Mouse (Mus musculus): ENCODE data around the gene Nmur1. TPM values are rescaled to one million over a fixed set of nuclear protein-coding genes. Genes with fewer than 3 reads are reported as not detected.

Gene Nmur1
- total and polyA plus RNA-seq, 3 experiments, result not detected

GRCm38 (mm10) chr1:86391425-86391824 lies 34.6 kb downstream of the Nmur1 start:
- Histone ChIP-seq H3K9ac (ENCODE audit: control insufficient read depth, low read depth, low read length, poor library complexity, severe bottlenecking) (no peak overlapping the region), H3K27me3 (ENCODE audit: control insufficient read depth in 1 of 2, insufficient read depth in 2 of 2, low read length in 2 of 2) (no peaks in the 10 kb centered on the region), H3K36me3 (ENCODE audit: control insufficient read depth in 1 of 2, insufficient read depth in 2 of 2, low read length in 2 of 2) (peaks cover 0 to 8% of the 10 kb centered on the region in 2 experiments; a peak in 2 of 4 replicates), H3K4me3 (ENCODE audit: control insufficient read depth in 1 of 2, insufficient read depth in 1 of 2, low read depth in 2 of 2, low read length in 2 of 2) (no peak overlapping the region), H3K79me2 (ENCODE audit: control insufficient read depth, insufficient read depth, low read length, poor library complexity) (no peaks in the 10 kb centered on the region), H3K9me3 (replicated peaks; ENCODE audit: insufficient read depth, low read length) (no peaks in the 10 kb centered on the region), H3K4me1 (ENCODE audit: control insufficient read depth in 1 of 2, insufficient read depth in 2 of 2, low read length in 2 of 2) (peaks cover 0 to 8% of the 10 kb centered on the region in 2 experiments), H3K27ac (ENCODE audit: control insufficient read depth, low read depth, low read length) (no peak overlapping the region)
- no peak for DNase-seq (ENCODE audit: low read depth, low spot score)
- TF ChIP-seq MEF2A (IDR thresholded peaks at IDR 0.05; ENCODE audit: extremely low read depth, insufficient replicate concordance, low read depth, low read length, poor library complexity, severe bottlenecking) (no peak), JUND (IDR thresholded peaks at IDR 0.05; ENCODE audit: low read depth, low read length) (no peak)

GRCm38 (mm10) chr1:86389230-86389629 lies 36.8 kb downstream of the Nmur1 start:
- Histone ChIP-seq H3K9ac (ENCODE audit: control insufficient read depth, low read depth, low read length, poor library complexity, severe bottlenecking) (no peak overlapping the region), H3K27ac (ENCODE audit: control insufficient read depth, low read depth, low read length) (no peak overlapping the region), H3K4me3 (ENCODE audit: control insufficient read depth in 1 of 2, insufficient read depth in 1 of 2, low read depth in 2 of 2, low read length in 2 of 2) (no peak overlapping the region), H3K9me3 (replicated peaks; ENCODE audit: insufficient read depth, low read length) (no peaks in the 10 kb centered on the region), H3K36me3 (ENCODE audit: control insufficient read depth in 1 of 2, insufficient read depth in 2 of 2, low read length in 2 of 2) (peaks cover 0 to 8% of the 10 kb centered on the region in 2 experiments; a peak in 2 of 4 replicates), H3K79me2 (ENCODE audit: control insufficient read depth, insufficient read depth, low read length, poor library complexity) (no peaks in the 10 kb centered on the region), H3K27me3 (ENCODE audit: control insufficient read depth in 1 of 2, insufficient read depth in 2 of 2, low read length in 2 of 2) (no peaks in the 10 kb centered on the region), H3K4me1 (ENCODE audit: control insufficient read depth in 1 of 2, insufficient read depth in 2 of 2, low read length in 2 of 2) (peaks cover 0 to 8% of the 10 kb centered on the region in 2 experiments)
- peak; percentile 74 for DNase-seq (ENCODE audit: low read depth, low spot score)
- TF ChIP-seq ZC3H11A (IDR thresholded peaks at IDR 0.05; ENCODE audit: low read depth, low read length) (peak; percentile 44), RAD21 (IDR thresholded peaks at IDR 0.05; ENCODE audit: low read depth, low read length) (peak; percentile 50), MAZ (IDR thresholded peaks at IDR 0.05; ENCODE audit: low read depth, low read length) (no peak), MYB (IDR thresholded peaks at IDR 0.05; ENCODE audit: low read depth, low read length) (no peak), SMC3 (IDR thresholded peaks at IDR 0.05; ENCODE audit: low read depth, low read length) (peak; percentile 74), POLR2AphosphoS2 (IDR thresholded peaks at IDR 0.05; ENCODE audit: low read length) (no peak), ELF1 (IDR thresholded peaks at IDR 0.05; ENCODE audit: low read depth, low read length) (peak; percentile 47; the same call in 1 of the 2 replicates), E2F4 (IDR thresholded peaks at IDR 0.05; ENCODE audit: borderline replicate concordance, low read depth, low read length) (no peak), UBTF (IDR thresholded peaks at IDR 0.05; ENCODE audit: borderline replicate concordance, insufficient read depth, low read depth, low read length) (no peak), CTCF (IDR thresholded peaks at IDR 0.05 in 2 of 3, conservative IDR thresholded peaks at IDR 0.05 in 1 of 3; ENCODE audit: control insufficient read depth in 1 of 3, insufficient read depth in 1 of 3, low read depth in 2 of 3, low read length in 3 of 3, poor library complexity in 1 of 3, severe bottlenecking in 1 of 3) (peak; percentile 84 to 90 (median 89)), USF2 (IDR thresholded peaks at IDR 0.05; ENCODE audit: borderline replicate concordance in 1 of 2, insufficient read depth in 1 of 2, low read depth in 1 of 2, low read length in 2 of 2) (no peak), MXI1 (IDR thresholded peaks at IDR 0.05; ENCODE audit: low read depth, low read length) (no peak)

DNA sequence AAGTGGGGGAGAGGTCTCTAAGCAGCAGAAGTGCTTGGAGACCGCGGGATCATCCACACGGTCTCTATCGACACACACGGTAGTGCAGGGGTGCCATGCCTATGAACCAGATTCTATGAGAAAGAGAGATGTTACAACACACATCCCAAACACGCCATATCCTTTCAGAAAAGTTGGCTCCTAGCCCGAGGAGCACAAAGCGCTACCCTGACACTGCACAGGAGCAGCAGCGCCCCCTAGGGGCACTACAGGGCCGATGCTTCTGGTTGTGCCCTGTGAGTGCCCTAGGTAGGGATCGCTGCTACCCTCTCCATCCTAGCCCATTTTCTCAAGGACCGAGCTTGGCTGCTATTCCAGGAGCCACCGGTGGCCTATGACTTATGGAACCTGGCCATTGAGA lies 45.0 kb downstream of the Nmur1 start:
- Histone ChIP-seq H3K36me3 (ENCODE audit: control insufficient read depth in 1 of 2, insufficient read depth in 2 of 2, low read length in 2 of 2) (no peaks in the 10 kb centered on the region), H3K4me3 (ENCODE audit: control insufficient read depth in 1 of 2, insufficient read depth in 1 of 2, low read depth in 2 of 2, low read length in 2 of 2) (no peak overlapping the region), H3K9me3 (replicated peaks; ENCODE audit: insufficient read depth, low read length) (no peaks in the 10 kb centered on the region), H3K27me3 (ENCODE audit: control insufficient read depth in 1 of 2, insufficient read depth in 2 of 2, low read length in 2 of 2) (no peaks in the 10 kb centered on the region; a peak in 1 of 4 replicates), H3K79me2 (ENCODE audit: control insufficient read depth, insufficient read depth, low read length, poor library complexity) (no peaks in the 10 kb centered on the region), H3K27ac (ENCODE audit: control insufficient read depth, low read depth, low read length) (no peak overlapping the region), H3K4me1 (ENCODE audit: control insufficient read depth in 1 of 2, insufficient read depth in 2 of 2, low read length in 2 of 2) (peaks cover 0 to 3% of the 10 kb centered on the region in 2 experiments; a peak in 2 of 4 replicates), H3K9ac (ENCODE audit: control insufficient read depth, low read depth, low read length, poor library complexity, severe bottlenecking) (no peak overlapping the region)
- DNase-seq (ENCODE audit: low read depth, low spot score), result peak; percentile 83
- TF ChIP-seq MYB (IDR thresholded peaks at IDR 0.05; ENCODE audit: low read depth, low read length), result no peak
- TF ChIP-seq POLR2A (IDR thresholded peaks at IDR 0.05; ENCODE audit: control insufficient read depth in 1 of 2, insufficient read depth in 1 of 2, low read depth in 1 of 2, low read length in 2 of 2, poor library complexity in 1 of 2), result no peak
- TF ChIP-seq TAL1 (IDR thresholded peaks at IDR 0.05; ENCODE audit: low read length), result no peak
- TF ChIP-seq SIN3A (IDR thresholded peaks at IDR 0.05; ENCODE audit: low read length), result no peak
- no peak for TF ChIP-seq ZC3H11A (IDR thresholded peaks at IDR 0.05; ENCODE audit: low read depth, low read length)
- no peak for TF ChIP-seq MAX (IDR thresholded peaks at IDR 0.05; ENCODE audit: low read length)
- no peak for TF ChIP-seq UBTF (IDR thresholded peaks at IDR 0.05; ENCODE audit: borderline replicate concordance, insufficient read depth, low read depth, low read length)
- TF ChIP-seq MAFK (IDR thresholded peaks at IDR 0.05; ENCODE audit: borderline replicate concordance, low read depth, low read length), result no peak
- TF ChIP-seq GABPA (IDR thresholded peaks at IDR 0.05; ENCODE audit: low read depth, low read length), result no peak
- no peak for TF ChIP-seq GATA1 (IDR thresholded peaks at IDR 0.05; ENCODE audit: low read depth, low read length)
- TF ChIP-seq TCF12 (IDR thresholded peaks at IDR 0.05; ENCODE audit: low read depth, low read length), result no peak
- no peak for TF ChIP-seq RCOR1 (IDR thresholded peaks at IDR 0.05; ENCODE audit: low read depth, low read length)
- no peak for TF ChIP-seq MXI1 (IDR thresholded peaks at IDR 0.05; ENCODE audit: low read depth, low read length)
- TF ChIP-seq ELF1 (IDR thresholded peaks at IDR 0.05; ENCODE audit: low read depth, low read length), result no peak
- TF ChIP-seq E2F4 (IDR thresholded peaks at IDR 0.05; ENCODE audit: borderline replicate concordance, low read depth, low read length), result no peak
- no peak for TF ChIP-seq USF2 (IDR thresholded peaks at IDR 0.05; ENCODE audit: borderline replicate concordance in 1 of 2, insufficient read depth in 1 of 2, low read depth in 1 of 2, low read length in 2 of 2)
- TF ChIP-seq KAT2A (conservative IDR thresholded peaks at IDR 0.05; ENCODE audit: low read depth, low read length), result no peak
- no peak for TF ChIP-seq TBP (IDR thresholded peaks at IDR 0.05; ENCODE audit: low read depth, low read length)
